23 mouse cellular contexts compared by ENCODE assay signal in genomic region chr7:80331433-80331832, GRCm38 (mm10). TPM values are rescaled to one million over a fixed set of nuclear protein-coding genes. Genes with fewer than 3 reads are reported as not detected.
A peak's percentile ranks its signal among the peaks of the same experiment; 100 is the strongest.
DNase-seq lines count a peak whose midpoint lies in the region; ATAC-seq lines count a peak whose summit lies in the region.
"Had no signal": no experiment of that assay in that cellular context is flagged by ENCODE, and none has a peak within 500 bp of the region (broad histone marks: within the 10 kb centered on the region; RNA-seq: fewer than 3 reads in every experiment).

No protein-coding gene starts in this region.

- ATAC-seq in cerebellum, adult (ENCODE audit: insufficient number of reproducible peaks, low FRiP score, low TSS enrichment): no peak
- no peak for ATAC-seq in megakaryocyte, adult 5-6 weeks (ENCODE audit: poor library complexity, severe bottlenecking)
- no peak for ATAC-seq in activated CD4-positive, CD25-positive, alpha-beta regulatory T cell, adult 4 months
- ATAC-seq: CD4-positive, CD25-positive, alpha-beta regulatory T cell, adult 4 months; forebrain, embryonic 15.5 days; intestine, postnatal 0 days had no signal

- peaks cover 100% of the 10 kb centered on the region for H3K36me3 ChIP-seq in megakaryocyte, embryonic 14.5 days (replicated peaks; ENCODE audit: low read length)

- no peaks in the 10 kb centered on the region for H3K27me3 ChIP-seq in megakaryocyte, embryonic 14.5 days (replicated peaks)
- H3K27me3 ChIP-seq: embryonic facial prominence, embryonic 13.5 days; forebrain, embryonic 12.5 days; forebrain, embryonic 15.5 days; hindbrain, embryonic 12.5 days; hindbrain, embryonic 15.5 days had no signal

- peaks cover 10% of the 10 kb centered on the region for H3K9me3 ChIP-seq in megakaryocyte, embryonic 14.5 days
- H3K9me3 ChIP-seq: forebrain, embryonic 12.5 days; forebrain, embryonic 15.5 days; heart, embryonic 10.5 days; hindbrain, embryonic 12.5 days; hindbrain, embryonic 15.5 days had no signal

- peak; percentile 56 for DNase-seq in adrenal gland, adult 8-10 months
- no peak for DNase-seq in adrenal gland, adult 18-20 months (ENCODE audit: low spot score in 2 of 2)
- peak; percentile 41 for DNase-seq in cerebellum, adult 9-11 months
- DNase-seq in adrenal gland, postnatal 36 days: peak; percentile 63 to 66
- DNase-seq: cerebellum, postnatal 36 days; embryo, embryonic 11 days; gastrocnemius, postnatal 25 days; heart, adult 2 months; kidney, adult 2 months had no signal

- peaks cover 40% of the 10 kb centered on the region for H3K4me1 ChIP-seq in megakaryocyte, embryonic 14.5 days
- H3K4me1 ChIP-seq: embryonic facial prominence, embryonic 10.5 days; embryonic facial prominence, embryonic 13.5 days; forebrain, embryonic 12.5 days; hindbrain, embryonic 12.5 days; hindbrain, embryonic 15.5 days had no signal

- peak overlapping the region; percentile 13 for H3K4me3 ChIP-seq in megakaryocyte, embryonic 14.5 days (replicated peaks)
- H3K4me3 ChIP-seq: embryonic facial prominence, embryonic 10.5 days; embryonic facial prominence, embryonic 13.5 days; erythroblast, embryonic 14.5 days; forebrain, embryonic 12.5 days; forebrain, embryonic 15.5 days; heart, adult 2 months; heart, embryonic 10.5 days; hindbrain, embryonic 12.5 days; hindbrain, embryonic 15.5 days had no signal

RNA-seq across cellular contexts. Expression of gene Rccd1, which starts 7.2 kb away (rescaled TPM):
- total RNA-seq in adrenal gland, adult 8-10 months (2022): 10 to 100 TPM in 3 of 4 experiments, 1 to 10 TPM in 1; 9.5 to 21.8 (median 14.6) TPM
- total RNA-seq in adrenal gland, adult 18-20 months (2021): 10 to 100 TPM in 1 of 2 experiments, 1 to 10 TPM in 1; 7.3 to 11.9 TPM
- polyA plus RNA-seq in megakaryocyte, embryonic 14.5 days (2012; ENCODE audit: insufficient read depth, low replicate concordance): 4.7 and 5.0 TPM in 2 replicates
- 2.6 and 4.2 TPM in 2 replicates for total RNA-seq in megakaryocyte, adult 5-6 weeks (2015)
- 7.3 and 10.3 TPM in 2 replicates for total RNA-seq in megakaryocyte, adult 5-6 weeks (2017)
- total RNA-seq in adrenal gland, postnatal 36 days (2021): 10 to 100 TPM in 1 of 2 experiments, 1 to 10 TPM in 1; 8.9 to 12.0 TPM
- 1 to 10 TPM; 4.4 to 4.6 TPM for polyA plus RNA-seq in activated CD4-positive, CD25-positive, alpha-beta regulatory T cell, adult 4 months (2017; shearing (Covaris generic))

RNA-seq across cellular contexts. Expression of gene Unc45a, which starts 9.4 kb away (rescaled TPM):
- total RNA-seq in adrenal gland, adult 8-10 months (2022): 10 to 100 TPM; 73.1 to 85.4 (median 80.7) TPM
- 10 to 100 TPM; 71.5 to 85.8 TPM for total RNA-seq in adrenal gland, adult 18-20 months (2021)
- 37.4 and 78.5 TPM in 2 replicates for polyA plus RNA-seq in megakaryocyte, embryonic 14.5 days (2012; ENCODE audit: insufficient read depth, low replicate concordance)
- 4.1 and 4.7 TPM in 2 replicates for total RNA-seq in megakaryocyte, adult 5-6 weeks (2015)
- 7.2 and 13.0 TPM in 2 replicates for total RNA-seq in megakaryocyte, adult 5-6 weeks (2017)
- total RNA-seq in adrenal gland, postnatal 36 days (2021): 10 to 100 TPM; 55.0 to 74.8 TPM
- polyA plus RNA-seq in activated CD4-positive, CD25-positive, alpha-beta regulatory T cell, adult 4 months (2017; shearing (Covaris generic)): 10 to 100 TPM; 31.9 to 45.2 TPM

RNA-seq across cellular contexts. Expression of gene Hddc3, which starts 11.5 kb away (rescaled TPM):
- 10 to 100 TPM; 29.7 to 43.1 (median 35.4) TPM for total RNA-seq in adrenal gland, adult 8-10 months (2022)
- total RNA-seq in adrenal gland, adult 18-20 months (2021): 10 to 100 TPM; 38.5 to 45.9 TPM
- polyA plus RNA-seq in megakaryocyte, embryonic 14.5 days (2012; ENCODE audit: insufficient read depth, low replicate concordance): 17.4 and 104 TPM in 2 replicates
- total RNA-seq in megakaryocyte, adult 5-6 weeks (2015): 6.7 and 8.5 TPM in 2 replicates
- total RNA-seq in megakaryocyte, adult 5-6 weeks (2017): 6.1 and 11.1 TPM in 2 replicates
- 10 to 100 TPM; 30.0 to 40.7 TPM for total RNA-seq in adrenal gland, postnatal 36 days (2021)
- 1 to 10 TPM; 8.6 to 9.0 TPM for polyA plus RNA-seq in activated CD4-positive, CD25-positive, alpha-beta regulatory T cell, adult 4 months (2017; shearing (Covaris generic))

RNA-seq across cellular contexts. Expression of gene Prc1, which starts 37.2 kb away (rescaled TPM):
- total RNA-seq in adrenal gland, adult 8-10 months (2022): 1 to 10 TPM; 2.7 to 8.1 (median 3.7) TPM
- 1 to 10 TPM; 3.6 to 4.6 TPM for total RNA-seq in adrenal gland, adult 18-20 months (2021)
- polyA plus RNA-seq in megakaryocyte, embryonic 14.5 days (2012; ENCODE audit: insufficient read depth, low replicate concordance): 5.6 TPM in 1 of 2 replicates, not detected in the other
- 151 and 153 TPM in 2 replicates for total RNA-seq in megakaryocyte, adult 5-6 weeks (2015)
- total RNA-seq in megakaryocyte, adult 5-6 weeks (2017): 210 and 224 TPM in 2 replicates
- 10 to 100 TPM; 12.4 to 12.8 TPM for total RNA-seq in adrenal gland, postnatal 36 days (2021)
- polyA plus RNA-seq in activated CD4-positive, CD25-positive, alpha-beta regulatory T cell, adult 4 months (2017; shearing (Covaris generic)): 10 to 100 TPM; 49.3 to 56.0 TPM

RNA-seq across cellular contexts. Expression of gene Man2a2, which starts 39.7 kb away (rescaled TPM):
- total RNA-seq in adrenal gland, adult 8-10 months (2022): 100 to 1,000 TPM in 3 of 4 experiments, 10 to 100 TPM in 1; 92.4 to 158 (median 132) TPM
- 10 to 100 TPM; 76.6 to 88.8 TPM for total RNA-seq in adrenal gland, adult 18-20 months (2021)
- polyA plus RNA-seq in megakaryocyte, embryonic 14.5 days (2012; ENCODE audit: insufficient read depth, low replicate concordance): 36.1 and 38.2 TPM in 2 replicates
- 23.3 and 25.3 TPM in 2 replicates for total RNA-seq in megakaryocyte, adult 5-6 weeks (2015)
- total RNA-seq in megakaryocyte, adult 5-6 weeks (2017): 27.8 and 39.5 TPM in 2 replicates
- 10 to 100 TPM; 81.4 to 94.8 TPM for total RNA-seq in adrenal gland, postnatal 36 days (2021)
- polyA plus RNA-seq in activated CD4-positive, CD25-positive, alpha-beta regulatory T cell, adult 4 months (2017; shearing (Covaris generic)): 10 to 100 TPM; 15.8 to 21.8 TPM

Comparison
In these comparisons a context has a peak if more than half of its experiments do, and no peak if none do; other contexts are left out.
1. DNase-seq: peak in adrenal gland, adult 8-10 months (single experiment), cerebellum, adult 9-11 months (single experiment) and adrenal gland, postnatal 36 days (2 of 2); none in adrenal gland, adult 18-20 months (0 of 2).
2. RNA of gene Unc45a, which starts 9.4 kb away (total RNA-seq): 71.5 to 85.8 TPM in adrenal gland, adult 18-20 months, 73.1 to 85.4 TPM in adrenal gland, adult 8-10 months and 55.0 to 74.8 TPM in adrenal gland, postnatal 36 days; 4.1 to 13.0 TPM in megakaryocyte, adult 5-6 weeks; every median in the first group is over 4 times any median in the second.